In genomic region chr15:96702466-96703031, GRCm38 (mm10) we compare ENCODE assay signal across 22 mouse cellular contexts.
"Had no signal": no experiment of that assay in that cellular context is flagged by ENCODE, and none has a peak within 500 bp of the region (broad histone marks: within the 10 kb centered on the region; RNA-seq: fewer than 3 reads in every experiment).

No protein-coding gene starts in this region.

- H3K27ac ChIP-seq: kidney, postnatal 0 days; layer of hippocampus, adult 2 months; limb, embryonic 13.5 days; liver, embryonic 12.5 days; liver, embryonic 15.5 days; lung, embryonic 15.5 days; neural tube, embryonic 13.5 days; stomach, postnatal 0 days had no signal

- H3K9me3 ChIP-seq: limb, embryonic 10.5 days; limb, embryonic 13.5 days; liver, embryonic 12.5 days; liver, embryonic 15.5 days; lung, embryonic 15.5 days; neural tube, embryonic 13.5 days had no signal

- H3K27me3 ChIP-seq: limb, embryonic 13.5 days; lung, embryonic 15.5 days; neural tube, embryonic 13.5 days had no signal

- ATAC-seq: liver, embryonic 12.5 days had no signal

- H3K36me3 ChIP-seq: lung, embryonic 15.5 days had no signal

- H3K4me2 ChIP-seq: limb, embryonic 13.5 days; liver, embryonic 12.5 days; liver, embryonic 15.5 days; lung, embryonic 15.5 days; midbrain, embryonic 11.5 days; neural tube, embryonic 13.5 days had no signal

- DNase-seq: kidney, adult 2 months; kidney, postnatal 25 days; layer of hippocampus, adult 9-11 months; liver; lung, adult 18-20 months; lung, postnatal 10 days; lung, postnatal 4 days; midbrain, embryonic 14.5 days; retina, postnatal 1 day; thymus, adult 2 months; thymus, postnatal 14 days; thymus, postnatal 4 days had no signal

- H3K9ac ChIP-seq: limb, embryonic 13.5 days; liver, embryonic 12.5 days; liver, embryonic 15.5 days; lung, embryonic 15.5 days; neural tube, embryonic 13.5 days had no signal

- H3K4me3 ChIP-seq: layer of hippocampus, adult 2 months; limb, embryonic 10.5 days; limb, embryonic 13.5 days; liver, embryonic 12.5 days; liver, embryonic 15.5 days; lung, embryonic 15.5 days; neural tube, embryonic 13.5 days had no signal
